ENCODE assay signal across 14 mouse cellular contexts in genomic region chr12:5239451-5240245, GRCm38 (mm10).
DNase-seq lines count a peak whose midpoint lies in the region; ATAC-seq and TF ChIP-seq lines count a peak whose summit lies in the region.
"Had no signal": no experiment of that assay in that cellular context is flagged by ENCODE, and none has a peak within 500 bp of the region (broad histone marks: within the 10 kb centered on the region; RNA-seq: fewer than 3 reads in every experiment).

No protein-coding gene starts in this region.

- H3K4me3 ChIP-seq in forebrain, embryonic 14.5 days (ENCODE audit: low read depth, low read length), result no peak overlapping the region
- no peak overlapping the region for H3K4me3 ChIP-seq in neural tube, embryonic 15.5 days (replicated peaks)
- no peak overlapping the region for H3K4me3 ChIP-seq in lung, postnatal 0 days (ENCODE audit: low read depth, low read length)
- H3K4me3 ChIP-seq: heart, embryonic 12.5 days had no signal

- no peak for TF ChIP-seq EP300 in lung, postnatal 0 days (IDR thresholded peaks at IDR 0.05)

- H3K9me3 ChIP-seq in forebrain, embryonic 14.5 days (replicated peaks; ENCODE audit: control insufficient read depth, low read length), result no peaks in the 10 kb centered on the region
- no peaks in the 10 kb centered on the region for H3K9me3 ChIP-seq in neural tube, embryonic 15.5 days (replicated peaks)
- H3K9me3 ChIP-seq in lung, postnatal 0 days (ENCODE audit: low read length), result no peaks in the 10 kb centered on the region
- H3K9me3 ChIP-seq: heart, embryonic 12.5 days had no signal

- no peaks in the 10 kb centered on the region for H3K36me3 ChIP-seq in forebrain, embryonic 14.5 days (ENCODE audit: control insufficient read depth, insufficient read depth, low read length)
- no peaks in the 10 kb centered on the region for H3K36me3 ChIP-seq in neural tube, embryonic 15.5 days
- no peaks in the 10 kb centered on the region for H3K36me3 ChIP-seq in lung, postnatal 0 days (ENCODE audit: insufficient read depth, low read length)
- H3K36me3 ChIP-seq: heart, embryonic 12.5 days had no signal

- H3K4me2 ChIP-seq in forebrain, embryonic 14.5 days (ENCODE audit: low read length), result no peak overlapping the region
- no peak overlapping the region for H3K4me2 ChIP-seq in neural tube, embryonic 15.5 days
- H3K4me2 ChIP-seq in lung, postnatal 0 days (replicated peaks; ENCODE audit: low read depth, low read length), result no peak overlapping the region
- H3K4me2 ChIP-seq: heart, embryonic 12.5 days had no signal

- H3K4me1 ChIP-seq in forebrain, embryonic 14.5 days (ENCODE audit: control insufficient read depth, insufficient read depth, low read length), result peaks cover 46% of the 10 kb centered on the region
- peaks cover 38% of the 10 kb centered on the region for H3K4me1 ChIP-seq in neural tube, embryonic 15.5 days
- H3K4me1 ChIP-seq in lung, postnatal 0 days (ENCODE audit: insufficient read depth, low read depth, low read length), result peaks cover 4% of the 10 kb centered on the region; the same call in 1 of the 2 replicates

- no peak overlapping the region for H3K9ac ChIP-seq in forebrain, embryonic 14.5 days (ENCODE audit: low read length)
- H3K9ac ChIP-seq in neural tube, embryonic 15.5 days (replicated peaks), result no peak overlapping the region
- H3K9ac ChIP-seq in lung, postnatal 0 days (replicated peaks; ENCODE audit: low read depth), result no peak overlapping the region
- H3K9ac ChIP-seq: heart, embryonic 12.5 days; liver, postnatal 0 days had no signal

- ATAC-seq in forebrain, embryonic 14.5 days, result peak; percentile 87
- ATAC-seq in neural tube, embryonic 15.5 days (ENCODE audit: low FRiP score), result 0 out of 2 replicates have a peak, but pooled peaks have one; percentile 40
- no peak for ATAC-seq in lung, postnatal 0 days
- ATAC-seq: intestine, embryonic 16.5 days; liver, postnatal 0 days had no signal

- intact Hi-C loops in heart, postnatal 14 days (cut with DNase I), result no loop called here

- peak; percentile 69 for DNase-seq in layer of hippocampus, adult 11-12 months (ENCODE audit: low spot score)
- DNase-seq in layer of hippocampus, postnatal 25 days (ENCODE audit: extremely low spot score in 1 of 2, low spot score in 1 of 2), result no peak
- peak; percentile 92 for DNase-seq in forebrain, embryonic 14.5 days (ENCODE audit: low spot score)
- DNase-seq in layer of hippocampus, adult 18-20 months (ENCODE audit: low spot score in 2 of 2), result peak; percentile 70 to 85
- no peak for DNase-seq in heart, postnatal 14 days
- no peak for DNase-seq in lung, postnatal 0 days (ENCODE audit: low spot score)
- DNase-seq in c-Kit-positive CD71-positive TER-119-positive erythroid progenitor cells, embryonic 14.5 days (ENCODE audit: low spot score), result no peak
- DNase-seq: adrenal gland, postnatal 14 days; B cell, adult 2 months; cerebellum, postnatal 25 days; liver, postnatal 0 days had no signal

- no peak for TF ChIP-seq CTCF in lung, postnatal 0 days (IDR thresholded peaks at IDR 0.05)

- 16% methylated on average over 17 of the region's 17 CpGs for WGBS in forebrain, embryonic 14.5 days
- 43% methylated on average over 17 of the region's 17 CpGs for WGBS in neural tube, embryonic 15.5 days
- 85% methylated on average over 17 of the region's 17 CpGs for WGBS in lung, postnatal 0 days

- H3K27me3 ChIP-seq in forebrain, embryonic 14.5 days (replicated peaks; ENCODE audit: control insufficient read depth, insufficient read depth, low read length), result no peaks in the 10 kb centered on the region
- H3K27me3 ChIP-seq in neural tube, embryonic 15.5 days (replicated peaks), result no peaks in the 10 kb centered on the region
- H3K27me3 ChIP-seq in lung, postnatal 0 days (replicated peaks; ENCODE audit: insufficient read depth, low read length), result no peaks in the 10 kb centered on the region
- H3K27me3 ChIP-seq: heart, embryonic 12.5 days had no signal

- peak overlapping the region; percentile 10 for H3K27ac ChIP-seq in forebrain, embryonic 14.5 days (ENCODE audit: low read depth, low read length)
- peak overlapping the region; percentile 49; the same call in 1 of the 2 replicates for H3K27ac ChIP-seq in neural tube, embryonic 15.5 days (replicated peaks)
- H3K27ac ChIP-seq in lung, postnatal 0 days (ENCODE audit: low read length), result no peak overlapping the region

Comparison
In these comparisons a context has a peak if more than half of its experiments do, and no peak if none do; other contexts are left out.
1. DNase-seq: peak in layer of hippocampus, adult 11-12 months (single experiment), forebrain, embryonic 14.5 days (single experiment) and layer of hippocampus, adult 18-20 months (2 of 2); none in layer of hippocampus, postnatal 25 days (0 of 2), heart, postnatal 14 days (0 of 2), lung, postnatal 0 days (single experiment) and c-Kit-positive CD71-positive TER-119-positive erythroid progenitor cells, embryonic 14.5 days (single experiment).